Mouse (Mus musculus): ENCODE measurements around the gene Dscaml1. TPM values are rescaled to one million over a fixed set of nuclear protein-coding genes. Genes with fewer than 3 reads are reported as not detected.

The Dscaml1 gene
- 53.8 and 54.8 TPM in 2 replicates for polyA plus RNA-seq (2012; rRNA removed)

DNA sequence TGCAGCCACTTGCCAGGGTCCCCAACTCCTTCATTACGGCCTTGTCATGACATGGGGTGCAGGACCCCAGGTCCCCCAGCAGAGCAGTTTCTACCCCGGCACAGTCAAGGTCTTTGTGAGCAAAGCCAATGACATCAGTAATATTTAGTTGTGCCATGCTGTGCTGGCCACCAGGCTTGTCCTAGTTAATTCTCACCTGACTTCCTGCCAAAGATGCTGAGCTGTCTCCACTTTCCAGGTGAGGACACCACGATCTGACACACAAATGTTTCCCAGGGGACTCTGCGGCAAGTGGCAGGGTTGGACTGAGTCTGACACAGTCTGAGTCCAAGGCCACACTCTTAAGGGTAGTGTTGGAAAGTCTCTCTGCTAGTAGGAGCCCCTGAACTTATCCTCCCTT is at the start of gene Dscaml1:
TSS of gene Dscaml1 (plus strand) at position 173 of the 400 bp plus-strand sequence.
- DNase-seq (ENCODE audit: extremely low spot score in 1 of 2, low spot score in 1 of 2), result no peak

DNA sequence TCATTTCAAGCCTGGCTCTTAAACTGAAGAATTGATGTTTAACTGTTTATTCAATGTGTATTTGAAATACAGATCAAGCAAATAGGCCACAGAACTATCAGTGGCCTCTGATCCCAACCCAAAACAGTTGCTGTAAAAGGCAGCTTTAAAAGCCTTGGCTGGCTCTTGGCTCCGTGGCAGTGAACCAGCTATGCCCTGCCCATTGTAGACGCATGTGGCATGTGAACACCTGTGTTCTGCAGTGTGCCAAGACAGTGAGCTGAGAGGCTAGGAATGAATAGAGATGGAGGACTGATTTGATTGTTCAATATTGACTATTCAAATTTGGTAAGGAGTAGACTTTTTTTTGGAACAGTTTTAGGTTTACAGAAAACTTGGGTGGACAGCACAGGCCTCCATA is 49.5 kb upstream of the Dscaml1 start:
- no peak for DNase-seq (ENCODE audit: extremely low spot score in 1 of 2, low spot score in 1 of 2)

DNA sequence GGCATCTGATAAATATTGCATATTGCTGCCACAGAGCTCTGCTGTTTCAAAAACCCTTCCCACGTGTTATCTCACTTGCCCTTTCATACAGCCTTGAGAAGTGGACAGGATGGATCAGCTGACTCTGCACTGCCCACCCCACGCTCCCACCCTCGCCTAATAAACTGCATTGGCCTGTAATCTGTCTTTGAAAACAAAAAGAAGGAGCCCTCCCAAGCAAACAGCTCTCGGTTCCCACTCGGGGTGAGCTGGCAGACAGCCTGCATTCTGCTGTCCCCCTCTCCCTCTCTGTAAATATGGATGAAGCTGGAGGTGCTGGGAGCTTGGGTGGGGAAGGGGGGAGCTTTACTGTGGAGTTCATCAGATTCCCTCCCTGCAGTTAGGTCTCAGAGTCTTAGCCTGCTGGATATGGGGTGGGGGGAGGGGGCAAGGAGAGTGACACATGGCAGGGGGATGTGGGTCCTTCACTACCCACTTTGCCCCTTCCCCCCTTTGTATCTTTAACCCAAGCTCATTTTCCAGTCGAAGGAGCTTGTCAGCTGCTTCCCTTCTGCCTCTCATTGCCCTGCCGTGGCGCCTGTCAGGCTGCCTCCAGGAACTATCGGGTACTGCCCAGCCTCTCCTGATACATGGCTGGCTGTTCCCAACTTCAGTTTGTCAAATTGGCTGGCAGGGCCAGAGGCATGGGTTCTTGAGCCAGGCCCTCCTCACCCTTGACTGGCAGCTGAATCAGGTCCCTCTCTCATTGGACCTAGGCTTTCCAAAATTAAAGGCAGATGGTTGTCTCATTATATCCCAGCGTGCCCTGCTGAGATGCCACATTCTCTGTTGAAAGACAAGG is 45.8 kb upstream of the Dscaml1 start:
- DNase-seq (ENCODE audit: extremely low spot score in 1 of 2, low spot score in 1 of 2), result no peak

- DNase-seq (ENCODE audit: extremely low spot score in 1 of 2, low spot score in 1 of 2), result peak in 1 of 2 experiments; percentile 26
These were observed 44.1 kb upstream of the Dscaml1 start for GRCm38 (mm10) chr9:45382336-45382735.

- no peak for DNase-seq (ENCODE audit: extremely low spot score in 1 of 2, low spot score in 1 of 2)
These were observed 43.6 kb upstream of the Dscaml1 start for GRCm38 (mm10) chr9:45382834-45383233.

DNA sequence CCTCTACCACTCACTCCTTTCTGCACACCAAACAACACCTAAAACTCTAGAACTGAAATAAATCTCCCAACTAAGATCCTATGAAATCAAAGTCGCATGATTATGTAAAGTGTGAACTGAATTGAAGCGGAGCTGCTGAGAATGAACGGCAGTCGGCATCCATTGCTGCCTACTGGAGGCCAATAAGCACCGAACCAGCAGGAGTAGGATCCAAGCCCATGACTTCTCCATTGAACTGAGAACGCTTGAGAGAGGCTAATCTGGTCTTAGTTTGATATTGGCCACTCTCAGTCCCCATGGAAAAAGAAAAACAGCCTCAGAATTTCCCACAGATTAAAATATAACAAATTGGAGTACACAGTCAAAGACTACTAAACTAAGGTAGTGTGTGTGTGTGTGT is 42.5 kb upstream of the Dscaml1 start:
- no peak for DNase-seq (ENCODE audit: extremely low spot score in 1 of 2, low spot score in 1 of 2)

DNA sequence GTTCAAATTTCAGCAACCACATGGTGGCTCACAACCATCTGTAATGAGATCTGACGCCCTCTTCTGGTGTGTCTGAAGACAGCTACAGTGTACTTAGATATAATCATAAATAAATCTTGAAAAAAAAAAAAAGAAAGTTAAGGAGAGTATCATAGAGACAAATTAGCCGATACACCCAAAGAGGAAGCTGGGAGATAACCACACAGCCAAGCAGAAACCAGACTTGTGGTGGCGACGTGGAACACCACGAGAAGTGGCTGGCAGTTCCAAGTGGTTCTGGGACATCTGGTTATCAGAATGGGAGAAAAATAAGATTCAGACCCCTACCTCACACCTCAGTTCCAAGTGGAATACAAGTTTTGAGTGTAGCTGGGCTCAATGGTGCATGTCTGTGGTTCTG is 39.7 kb upstream of the Dscaml1 start:
- DNase-seq (ENCODE audit: extremely low spot score in 1 of 2, low spot score in 1 of 2), result no peak

GRCm38 (mm10) chr9:45388385-45388994 is 37.9 kb upstream of the Dscaml1 start:
- DNase-seq (ENCODE audit: extremely low spot score in 1 of 2, low spot score in 1 of 2), result peak; percentile 73 to 96

DNA sequence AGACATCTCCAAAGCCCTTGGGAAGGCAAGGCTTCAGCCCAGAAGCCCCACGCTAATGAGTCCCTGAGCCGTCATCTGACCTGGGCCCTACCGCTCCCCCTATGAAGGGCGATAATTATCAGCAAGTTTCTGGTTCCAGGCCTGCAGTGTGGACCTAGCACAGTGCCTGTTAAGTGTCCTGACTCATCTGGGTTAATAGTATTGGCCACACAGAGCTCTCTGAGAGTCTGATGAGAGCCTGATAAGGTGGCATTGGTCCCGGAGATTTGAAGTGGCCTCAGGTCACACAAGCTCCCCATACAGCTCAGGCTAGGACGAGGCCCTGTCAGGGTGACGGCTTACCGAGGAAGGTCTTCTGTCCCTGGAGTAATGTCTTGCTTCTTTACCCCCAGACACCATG is 36.8 kb upstream of the Dscaml1 start:
- no peak for DNase-seq (ENCODE audit: extremely low spot score in 1 of 2, low spot score in 1 of 2)

- no peak for DNase-seq (ENCODE audit: extremely low spot score in 1 of 2, low spot score in 1 of 2)
These were observed 35.1 kb upstream of the Dscaml1 start for GRCm38 (mm10) chr9:45391299-45391698.

- DNase-seq (ENCODE audit: extremely low spot score in 1 of 2, low spot score in 1 of 2), result no peak
These were observed 31.2 kb upstream of the Dscaml1 start for GRCm38 (mm10) chr9:45395218-45395617.

- DNase-seq (ENCODE audit: extremely low spot score in 1 of 2, low spot score in 1 of 2), result no peak
These were observed 30.6 kb upstream of the Dscaml1 start for GRCm38 (mm10) chr9:45395796-45396195.

- no peak for DNase-seq (ENCODE audit: extremely low spot score in 1 of 2, low spot score in 1 of 2)
These were observed 28.1 kb upstream of the Dscaml1 start for GRCm38 (mm10) chr9:45398336-45398735.

DNA sequence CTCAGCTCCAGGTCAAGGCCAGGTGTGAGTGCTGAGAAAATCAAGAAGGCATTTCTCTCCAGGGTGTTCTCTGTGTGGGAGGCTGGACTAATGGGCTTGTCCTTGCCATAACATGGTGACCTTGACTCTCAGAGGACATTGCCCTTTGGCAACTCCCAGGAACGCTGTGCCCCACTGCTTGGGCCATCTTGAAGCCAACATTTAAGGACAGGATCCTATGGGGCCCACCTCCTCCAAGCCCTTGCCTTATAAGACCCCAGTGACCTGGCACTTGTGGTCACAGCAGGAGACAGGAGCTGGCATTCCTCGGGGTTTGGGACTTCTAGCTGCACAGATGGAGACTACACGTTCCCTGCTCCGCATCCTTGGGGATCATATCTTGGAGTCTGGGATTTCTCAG is 27.0 kb upstream of the Dscaml1 start, which contains the start of gene Fxyd2:
TSS of gene Fxyd2 (plus strand) at position 236 of the 400 bp plus-strand sequence.
- no peak for DNase-seq (ENCODE audit: extremely low spot score in 1 of 2, low spot score in 1 of 2)

- DNase-seq (ENCODE audit: extremely low spot score in 1 of 2, low spot score in 1 of 2), result no peak
These were observed 24.6 kb upstream of the Dscaml1 start for GRCm38 (mm10) chr9:45401851-45402250.

- no peak for DNase-seq (ENCODE audit: extremely low spot score in 1 of 2, low spot score in 1 of 2)
These were observed 23.5 kb upstream of the Dscaml1 start for GRCm38 (mm10) chr9:45402957-45403356.

GRCm38 (mm10) chr9:45405694-45406093 is 20.7 kb upstream of the Dscaml1 start:
- DNase-seq (ENCODE audit: extremely low spot score in 1 of 2, low spot score in 1 of 2), result no peak

DNA sequence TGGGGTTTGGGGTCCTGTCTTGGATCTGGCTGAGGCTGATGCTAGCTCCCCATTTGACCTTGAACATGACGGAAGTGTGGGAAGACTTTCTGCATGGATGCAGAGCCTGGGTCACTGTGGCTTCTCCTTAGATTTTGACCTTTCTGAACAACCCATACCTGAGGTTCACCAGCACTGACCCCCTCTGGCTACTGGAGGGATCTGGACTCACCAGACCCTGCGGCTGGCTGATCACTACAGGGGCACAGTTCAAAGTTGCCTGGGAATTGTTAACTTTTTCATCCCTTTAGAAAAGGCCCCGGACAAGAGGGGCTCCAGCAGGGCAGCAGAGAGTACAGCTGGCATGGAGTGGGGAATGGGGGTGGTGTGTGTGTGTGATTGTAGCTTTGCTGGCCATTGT is 19.6 kb upstream of the Dscaml1 start:
- DNase-seq (ENCODE audit: extremely low spot score in 1 of 2, low spot score in 1 of 2), result no peak

- peak; percentile 58 to 88 for DNase-seq (ENCODE audit: extremely low spot score in 1 of 2, low spot score in 1 of 2)
These were observed 18.4 kb upstream of the Dscaml1 start for GRCm38 (mm10) chr9:45407706-45408675.

GRCm38 (mm10) chr9:45410193-45410592 is 16.2 kb upstream of the Dscaml1 start:
- DNase-seq (ENCODE audit: extremely low spot score in 1 of 2, low spot score in 1 of 2), result no peak

DNA sequence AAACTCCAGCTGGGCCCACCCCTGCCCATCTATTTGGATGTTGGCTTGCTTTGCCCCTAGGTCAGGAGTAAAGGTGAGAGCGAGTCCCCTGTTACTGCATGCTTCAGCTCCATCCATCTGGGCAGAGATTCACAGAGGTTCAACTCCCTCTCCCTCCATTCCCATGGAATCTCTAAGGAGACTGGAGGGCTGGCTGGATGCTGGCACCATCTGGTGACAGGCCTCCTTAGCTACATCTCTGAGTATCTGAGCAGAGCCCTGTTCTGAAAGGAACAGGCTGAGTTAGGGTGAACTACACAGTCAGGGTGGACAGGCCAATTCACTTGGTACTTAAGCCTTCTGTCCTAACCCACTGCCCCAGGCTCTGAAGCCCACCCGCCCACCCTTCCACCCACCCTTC is 15.8 kb upstream of the Dscaml1 start:
- DNase-seq (ENCODE audit: extremely low spot score in 1 of 2, low spot score in 1 of 2), result no peak

All from frontal cortex, adult 2 months (tissue).